Mouse (Mus musculus): Measurements from ENCODE around the gene Pdk2.

DNA sequence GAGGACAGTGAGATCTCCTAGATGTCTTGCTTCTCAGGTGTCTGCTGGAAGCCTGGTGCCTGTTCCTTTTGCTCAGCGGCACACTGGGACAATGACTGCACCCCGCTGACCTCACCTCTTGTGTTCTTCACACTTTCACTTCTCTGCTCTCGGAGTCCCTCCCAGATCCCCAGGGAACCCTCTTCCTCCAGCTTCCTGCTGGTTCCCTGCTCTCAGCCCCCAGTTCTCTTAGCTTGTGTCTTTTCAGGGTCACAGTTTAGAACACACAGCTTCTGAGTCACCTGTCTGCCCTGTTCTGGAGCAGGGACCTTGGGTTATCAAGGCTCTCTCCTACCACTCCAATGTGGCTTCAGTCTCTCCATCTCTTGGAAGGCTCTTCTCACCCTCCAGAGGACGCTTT lies 43.0 kb upstream of the Pdk2 start:
- TF ChIP-seq POLR2A (IDR thresholded peaks at IDR 0.05; ENCODE audit: borderline replicate concordance, insufficient read depth, low read length) (no peak), CTCF (IDR thresholded peaks at IDR 0.05; ENCODE audit: borderline replicate concordance, insufficient read depth, low read depth, low read length) (no peak)

Data from cerebellum, adult 2 months (tissue).